Mouse (Mus musculus) liver, embryonic 11.5 days (tissue): ENCODE results near the gene Ccn6. TPM values are rescaled to one million over a fixed set of nuclear protein-coding genes. Genes with fewer than 3 reads are reported as not detected.

Experiments
- ATAC-seq: fragments of 200-750 bp; cut with Nextera tagmentation; replicated peaks from 2 replicates; pipeline ENCODE4 v1.8.0; 2017; ENCODE audit warnings: moderate number of reproducible peaks, mild to moderate bottlenecking, moderate TSS enrichment, moderate library complexity; ENCODE audit not compliant: low FRiP score
- DNase-seq: peaks from one replicate; pipeline ENCODE4 v3.0.0-alpha.2; 2017; ENCODE audit warnings: low spot score
- H3K27ac ChIP-seq: fragments of 300-500 bp; sonication (generic); 2 replicates; pipeline ENCODE4 v1.5.1; 2014; ENCODE audit warnings: mild to moderate bottlenecking, low read depth, low read length, control low read depth
- H3K27me3 ChIP-seq: fragments of 300-500 bp; sonication (generic); replicated peaks from 2 replicates; pipeline ENCODE4 v1.6.1; 2014; ENCODE audit warnings: low read length, mixed read lengths; ENCODE audit not compliant: control insufficient read depth, insufficient read depth
- H3K36me3 ChIP-seq: fragments of 300-500 bp; sonication (generic); 2 replicates; pipeline ENCODE4 v1.6.1; 2014; ENCODE audit warnings: mild to moderate bottlenecking, low read length, moderate library complexity, mixed read lengths; ENCODE audit not compliant: control insufficient read depth, insufficient read depth
- H3K4me1 ChIP-seq: fragments of 300-500 bp; sonication (generic); replicated peaks from 2 replicates; pipeline ENCODE4 v1.6.1; 2014; ENCODE audit warnings: low read length, mixed read lengths; ENCODE audit not compliant: control insufficient read depth, insufficient read depth
- H3K4me2 ChIP-seq: fragments of 300-500 bp; sonication (generic); 2 replicates; pipeline ENCODE4 v1.6.1; 2014; ENCODE audit warnings: mild to moderate bottlenecking, control low read depth, moderate library complexity
- H3K4me3 ChIP-seq: fragments of 300-500 bp; sonication (generic); 2 replicates; pipeline ENCODE4 v1.5.1; 2014; ENCODE audit warnings: low read depth, low read length, control low read depth
- H3K9ac ChIP-seq: fragments of 300-500 bp; sonication (generic); 2 replicates; pipeline ENCODE4 v1.6.1; 2014; ENCODE audit warnings: low read depth, low read length, control low read depth
- H3K9me3 ChIP-seq: fragments of 300-500 bp; sonication (generic); 2 replicates; pipeline ENCODE4 v1.6.1; 2016; ENCODE audit warnings: low read length, inconsistent platforms, mixed read lengths; ENCODE audit not compliant: control insufficient read depth
- WGBS: fragments of 180-500 bp; shearing (Covaris S2); extraction: QIAGEN DNeasy Blood & Tissue Kit; methylation state at CpG from one replicate; pipeline ENCODE4 v1.1.7; 2014; 5-methylcytosine and 5-hydroxymethylcytosine counted together
- polyA plus RNA-seq: library from polyadenylated mRNA; unstranded; fragments of >200 nt; fragmentation: Nextera tagmentation; extraction: Ambion mirVana; gene quantifications from 2 replicates; pipeline ENCODE4 v1.2.1, GENCODE M21; 2014

Gene Ccn6
- polyA plus RNA-seq, 1 experiment from 2014 or later = 0.29 TPM

DNA sequence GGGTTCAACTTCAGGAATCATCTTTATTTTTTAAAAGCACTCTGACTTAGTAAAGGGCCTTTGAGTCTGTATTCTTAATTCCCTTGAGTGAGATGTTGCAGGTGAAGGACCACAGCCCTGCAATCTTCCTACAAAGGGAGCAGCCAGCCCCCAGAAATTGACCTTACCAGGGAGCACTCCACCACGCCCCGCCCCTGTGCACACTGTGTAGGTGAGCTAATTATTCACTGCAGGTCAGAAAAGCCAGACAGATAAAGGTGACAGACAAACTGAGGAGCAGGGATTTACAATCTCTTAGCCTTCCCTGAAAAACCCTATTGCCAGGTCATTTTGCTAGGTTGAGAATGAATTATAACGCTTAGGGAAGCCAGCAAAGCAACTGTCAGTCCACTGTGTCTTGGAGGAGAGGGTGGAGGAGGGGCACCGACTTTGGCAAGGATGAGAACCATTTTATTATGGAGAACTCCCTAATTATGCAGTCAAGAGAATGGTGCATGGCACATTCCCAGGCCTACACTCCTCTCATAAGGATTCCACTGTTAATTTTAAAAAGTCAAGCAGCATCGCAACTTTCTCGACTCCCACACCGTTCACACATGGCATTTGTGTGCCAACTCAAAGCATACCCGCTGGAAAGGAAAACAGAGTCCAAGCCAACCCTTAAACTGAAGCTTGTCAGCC lies 21.4 kb upstream of the Ccn6 start:
- Histone ChIP-seq H3K4me3 (no peak overlapping the region), H3K9me3 (no peaks in the 10 kb centered on the region), H3K27me3 (no peaks in the 10 kb centered on the region), H3K9ac (no peak overlapping the region), H3K4me1 (no peaks in the 10 kb centered on the region; the same call in 1 of the 2 replicates), H3K4me2 (no peak overlapping the region), H3K36me3 (no peaks in the 10 kb centered on the region), H3K27ac (no peak overlapping the region)
- ATAC-seq (no peak), DNase-seq (no peak)
- WGBS = 84% methylated on average over 8 of the region's 8 CpGs

- no peaks in the 10 kb centered on the region for H3K36me3 ChIP-seq
- H3K4me1 ChIP-seq = peaks cover 3% of the 10 kb centered on the region; the same call in 1 of the 2 replicates
- H3K27ac ChIP-seq = no peak overlapping the region
- ATAC-seq (no peak), DNase-seq (no peak)
- H3K4me2 ChIP-seq = no peak overlapping the region
- no peak overlapping the region for H3K4me3 ChIP-seq
- WGBS = 53% methylated on average over 5 of the region's 5 CpGs
- H3K27me3 ChIP-seq = no peaks in the 10 kb centered on the region
- H3K9ac ChIP-seq = no peak overlapping the region
- no peaks in the 10 kb centered on the region for H3K9me3 ChIP-seq
Observed at GRCm38 (mm10) chr10:39176981-39177380, 13.4 kb upstream of the Ccn6 start.

GRCm38 (mm10) chr10:39173077-39173476 lies 9.5 kb upstream of the Ccn6 start:
- 46% methylated on average over 13 of the region's 13 CpGs for WGBS
- ATAC-seq (no peak), DNase-seq (no peak)
- Histone ChIP-seq H3K9ac (no peak overlapping the region), H3K4me1 (peaks cover 5% of the 10 kb centered on the region; the same call in 1 of the 2 replicates), H3K4me2 (peak overlapping the region; percentile 77; the same call in 1 of the 2 replicates), H3K36me3 (no peaks in the 10 kb centered on the region), H3K4me3 (no peak overlapping the region), H3K27me3 (no peaks in the 10 kb centered on the region), H3K27ac (no peak overlapping the region), H3K9me3 (no peaks in the 10 kb centered on the region)

GRCm38 (mm10) chr10:39172540-39172931 lies 8.9 kb upstream of the Ccn6 start:
- no peak for DNase-seq
- no peak overlapping the region for H3K4me3 ChIP-seq
- no peaks in the 10 kb centered on the region; the same call in 1 of the 2 replicates for H3K27me3 ChIP-seq
- peak overlapping the region; percentile 77 for H3K4me2 ChIP-seq
- peaks cover 5% of the 10 kb centered on the region; the same call in 1 of the 2 replicates for H3K4me1 ChIP-seq
- WGBS = 64% methylated on average over 6 of the region's 6 CpGs
- no peak overlapping the region for H3K9ac ChIP-seq
- H3K9me3 ChIP-seq = no peaks in the 10 kb centered on the region
- H3K36me3 ChIP-seq = no peaks in the 10 kb centered on the region
- no peak for ATAC-seq
- no peak overlapping the region for H3K27ac ChIP-seq

GRCm38 (mm10) chr10:39171603-39172539 lies 8.3 kb upstream of the Ccn6 start:
- no peaks in the 10 kb centered on the region for H3K36me3 ChIP-seq
- H3K9ac ChIP-seq = no peak overlapping the region
- 20% methylated on average over 26 of the region's 26 CpGs for WGBS
- peak overlapping the region; percentile 34; the same call in 1 of the 2 replicates for H3K27ac ChIP-seq
- ATAC-seq (peak; percentile 77), DNase-seq (peak; percentile 81)
- H3K9me3 ChIP-seq = no peaks in the 10 kb centered on the region
- H3K4me3 ChIP-seq = peak overlapping the region; percentile 53
- H3K4me1 ChIP-seq = peaks cover 5% of the 10 kb centered on the region; the same call in 1 of the 2 replicates
- H3K4me2 ChIP-seq = peak overlapping the region; percentile 77
- H3K27me3 ChIP-seq = no peaks in the 10 kb centered on the region; the same call in 1 of the 2 replicates

GRCm38 (mm10) chr10:39171134-39171533 lies 7.5 kb upstream of the Ccn6 start:
- Histone ChIP-seq H3K4me2 (peak overlapping the region; percentile 77), H3K4me3 (peak overlapping the region; percentile 53), H3K9me3 (no peaks in the 10 kb centered on the region), H3K36me3 (no peaks in the 10 kb centered on the region), H3K4me1 (peaks cover 5% of the 10 kb centered on the region; the same call in 1 of the 2 replicates), H3K9ac (no peak overlapping the region), H3K27ac (peak overlapping the region; percentile 34; the same call in 1 of the 2 replicates), H3K27me3 (no peaks in the 10 kb centered on the region; the same call in 1 of the 2 replicates)
- ATAC-seq = peak; percentile 84
- DNase-seq = peak; percentile 84
- under 1% methylated on average over 19 of the region's 19 CpGs for WGBS

DNA sequence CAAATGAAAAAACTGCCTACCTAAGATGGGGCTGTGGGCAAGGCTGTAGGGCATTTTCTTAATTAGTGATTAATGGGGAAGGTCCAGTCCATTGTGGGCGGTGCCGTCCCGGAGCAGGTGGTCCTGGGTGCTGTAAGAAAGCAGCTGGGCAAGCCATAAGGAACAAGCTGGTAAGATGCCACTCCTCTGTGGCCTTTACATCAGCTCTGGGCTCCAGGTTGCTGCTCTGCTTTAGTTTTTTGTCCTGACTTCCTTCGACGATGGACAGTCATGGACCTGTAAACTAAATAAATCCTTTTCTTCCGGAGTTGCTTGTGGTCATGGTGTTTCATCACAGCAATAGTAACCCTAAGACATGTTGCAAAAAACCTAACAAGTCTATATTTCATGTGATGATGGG lies 7.1 kb upstream of the Ccn6 start:
- H3K9me3 ChIP-seq = no peaks in the 10 kb centered on the region
- no peak overlapping the region for H3K27ac ChIP-seq
- H3K4me1 ChIP-seq = peaks cover 5% of the 10 kb centered on the region; the same call in 1 of the 2 replicates
- 14% methylated on average over 6 of the region's 6 CpGs for WGBS
- H3K4me2 ChIP-seq = peak overlapping the region; percentile 77
- ATAC-seq = no peak
- no peaks in the 10 kb centered on the region for H3K36me3 ChIP-seq
- no peak overlapping the region for H3K9ac ChIP-seq
- DNase-seq = no peak
- H3K27me3 ChIP-seq = no peaks in the 10 kb centered on the region; the same call in 1 of the 2 replicates
- H3K4me3 ChIP-seq = no peak overlapping the region; the same call in 1 of the 2 replicates

GRCm38 (mm10) chr10:39170181-39170580 lies 6.6 kb upstream of the Ccn6 start:
- Histone ChIP-seq H3K4me3 (no peak overlapping the region), H3K9ac (no peak overlapping the region), H3K36me3 (no peaks in the 10 kb centered on the region), H3K27me3 (no peaks in the 10 kb centered on the region; the same call in 1 of the 2 replicates), H3K4me2 (0 out of 2 replicates have a peak overlapping the region, but pooled peaks have one; percentile 3), H3K4me1 (peaks cover 5% of the 10 kb centered on the region; the same call in 1 of the 2 replicates), H3K27ac (no peak overlapping the region), H3K9me3 (no peaks in the 10 kb centered on the region)
- ATAC-seq (no peak), DNase-seq (peak; percentile 58)
- WGBS = 13% methylated on average over 8 of the region's 8 CpGs
